Mouse (Mus musculus) heart, postnatal 0 days (tissue): Measurements from ENCODE around the gene Dcbld1.

Experiments used
- CTCF ChIP-seq: IDR thresholded peaks from 2 replicates; pipeline ENCODE4 v1.5.1; 2016; ENCODE audit warnings: antibody characterized with exemption, control low read depth, low read depth
- EP300 ChIP-seq: IDR thresholded peaks from 2 replicates; pipeline ENCODE4 v1.6.1; 2016; ENCODE audit warnings: antibody characterized with exemption, low read depth

- TF ChIP-seq CTCF, result no peak
- TF ChIP-seq EP300, result no peak
These were observed 8.6 kb downstream of the Dcbld1 start for GRCm38 (mm10) chr10:52242015-52242414.
